Mouse (Mus musculus) C2C12 (cell line): ENCODE results near the gene Trafd1.

Experiments
- CEBPB ChIP-seq: IDR thresholded peaks from one replicate; pipeline ENCODE4 v1.6.1; 2011; ENCODE audit warnings: low read depth, mild to moderate bottlenecking, control low read depth, moderate library complexity
- CTCF ChIP-seq: IDR thresholded peaks from one replicate; pipeline ENCODE4 v1.5.1; 2011; ENCODE audit not compliant: control insufficient read depth, insufficient read depth, insufficient read length
- MAX ChIP-seq: IDR thresholded peaks from one replicate; pipeline ENCODE4 v1.6.1; 2011; ENCODE audit warnings: mild to moderate bottlenecking, control low read depth
- MYOG ChIP-seq: IDR thresholded peaks from one replicate; pipeline ENCODE4 v1.6.1; 2011; ENCODE audit not compliant: control insufficient read depth, insufficient read length; ENCODE audit errors: extremely low read depth
- USF1 ChIP-seq: IDR thresholded peaks from one replicate; pipeline ENCODE4 v1.6.1; 2011; ENCODE audit warnings: low read depth, mild to moderate bottlenecking, control low read depth, moderate library complexity

- no peak for TF ChIP-seq CTCF
- no peak for TF ChIP-seq USF1
- no peak for TF ChIP-seq MAX
- TF ChIP-seq MYOG: no peak
- no peak for TF ChIP-seq CEBPB
Measured at GRCm38 (mm10) chr5:121395621-121396020, 10.2 kb upstream of the Trafd1 start.
